Mouse (Mus musculus) heart, adult 2 months (tissue): Measurements from ENCODE around the gene Copa. TPM values are rescaled to one million over a fixed set of nuclear protein-coding genes. Genes with fewer than 3 reads are reported as not detected.

ENCODE experiments used
- DNase-seq, 2 experiments: peaks; one replicate each; pipeline ENCODE4 v3.0.0; 2021
- H3K27ac ChIP-seq: fragments of 200-600 bp; 2 replicates; pipeline ENCODE4 v1.8.1; 2022
- H3K27me3 ChIP-seq: fragments of 200-500 bp; 2 replicates; pipeline ENCODE4 v1.6.1; 2012; ENCODE audit warnings: mild to moderate bottlenecking, low read length, inconsistent platforms, mixed read lengths; ENCODE audit not compliant: control insufficient read depth, insufficient read depth
- H3K36me3 ChIP-seq: fragments of 200-500 bp; 2 replicates; pipeline ENCODE4 v1.6.1; 2012; ENCODE audit warnings: low read length, inconsistent platforms; ENCODE audit not compliant: control insufficient read depth, insufficient read depth
- H3K4me1 ChIP-seq: fragments of 200-500 bp; 2 replicates; pipeline ENCODE4 v1.6.1; 2011; ENCODE audit warnings: low read length; ENCODE audit not compliant: control insufficient read depth, insufficient read depth
- H3K4me3 ChIP-seq: fragments of 200-600 bp; 2 replicates; pipeline ENCODE4 v1.8.1; 2022
- H3K79me2 ChIP-seq: fragments of 200-500 bp; replicated peaks from 2 replicates; pipeline ENCODE4 v1.6.1; 2012; ENCODE audit warnings: mild to moderate bottlenecking, inconsistent platforms, low read length, moderate library complexity, mixed read lengths; ENCODE audit not compliant: control insufficient read depth, insufficient read depth
- H3K9ac ChIP-seq: fragments of 200-500 bp; 2 replicates; pipeline ENCODE4 v1.6.1; 2012; ENCODE audit warnings: low read depth, mild to moderate bottlenecking, control low read depth, inconsistent platforms, low read length, mixed read lengths
- CTCF ChIP-seq: fragments of 200-600 bp; IDR thresholded peaks from 2 replicates; pipeline ENCODE4 v1.8.1; 2022; ENCODE audit warnings: antibody characterized with exemption, mild to moderate bottlenecking, moderate library complexity
- EP300 ChIP-seq: fragments of 200-500 bp; IDR thresholded peaks from 2 replicates; pipeline ENCODE4 v1.6.1; 2011; ENCODE audit warnings: low read depth, low read length, control low read depth; ENCODE audit not compliant: insufficient read depth
- POLR2A ChIP-seq: fragments of 200-500 bp; IDR thresholded peaks from 2 replicates; pipeline ENCODE4 v1.6.1; 2011; ENCODE audit warnings: mild to moderate bottlenecking, low read depth, low read length, control low read depth; ENCODE audit not compliant: insufficient read depth
- WGBS: fragments of 180-500 bp; shearing (Covaris S2); methylation state at CpG from one replicate; pipeline ENCODE4 v1.1.7; 2018; 5-methylcytosine and 5-hydroxymethylcytosine counted together
- intact Hi-C: fragments of 180-260 bp; cut with DNase I; formaldehyde crosslinking; loops from one replicate; pipeline ENCODE4 v1.15.1; 2025
- polyA plus RNA-seq: library from polyadenylated mRNA; depleted of rRNA; stranded (reverse); fragments of >200 nt; gene quantifications from 2 replicates; pipeline ENCODE4 v1.2.3, GENCODE M21; 2012
- total RNA-seq, 2 experiments: library from RNA; stranded (reverse); gene quantifications; 2 replicates each; pipeline ENCODE4 v1.2.3; 2021

The Copa gene
- total and polyA plus RNA-seq, 3 experiments: 42.3 to 111 (median 98.5) TPM

DNA sequence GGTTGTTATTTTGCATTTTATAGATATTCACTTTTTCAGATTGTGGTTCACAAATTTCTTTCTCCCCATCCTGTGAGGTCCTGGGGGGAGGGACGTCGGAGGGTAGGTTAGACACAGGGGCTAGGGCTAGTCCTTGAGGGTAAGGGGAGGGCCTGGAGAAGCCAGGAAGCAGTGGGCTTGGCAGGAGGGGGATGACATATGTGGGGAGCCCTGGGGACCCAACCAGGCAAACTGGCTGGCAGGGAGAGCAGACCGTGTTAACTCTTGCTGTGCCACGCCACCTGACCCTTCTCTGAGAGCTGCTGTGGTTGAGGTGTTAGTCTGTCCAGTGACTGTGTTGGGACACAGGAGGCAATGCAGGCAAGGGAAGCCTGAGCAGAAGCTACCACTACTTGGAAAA is 21.7 kb upstream of the Copa start:
- no peak for DNase-seq
- H3K36me3 ChIP-seq: no peaks in the 10 kb centered on the region
- 70% methylated on average over 4 of the region's 4 CpGs for WGBS
- no peaks in the 10 kb centered on the region for H3K27me3 ChIP-seq
- no peaks in the 10 kb centered on the region for H3K79me2 ChIP-seq
- intact Hi-C loops: no loop called here
- no peak overlapping the region for H3K4me3 ChIP-seq
- no peaks in the 10 kb centered on the region for H3K4me1 ChIP-seq
- TF ChIP-seq EP300 (no peak), CTCF (no peak), POLR2A (no peak)
- no peak overlapping the region for H3K9ac ChIP-seq
- no peak overlapping the region for H3K27ac ChIP-seq

DNA sequence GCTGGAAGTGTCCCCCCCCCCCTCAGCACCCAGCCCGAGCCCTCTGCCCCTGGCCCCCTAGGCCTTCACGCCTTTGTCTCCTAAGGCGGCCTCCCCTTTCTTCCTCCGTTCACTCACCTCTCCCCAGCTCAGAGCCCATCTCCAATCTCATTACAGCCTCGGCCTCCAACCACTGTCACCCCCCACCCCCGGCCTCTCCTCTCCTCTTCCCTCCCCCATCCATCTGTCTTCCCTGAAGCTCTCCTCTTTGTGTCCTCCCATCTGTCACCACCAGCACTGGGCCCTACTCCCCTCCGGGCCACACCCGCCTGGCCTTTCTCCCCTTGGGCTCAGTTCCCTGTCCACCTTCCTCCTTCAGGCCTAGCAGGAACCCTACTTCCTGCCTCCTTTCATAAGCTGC is 21.1 kb upstream of the Copa start:
- H3K27ac ChIP-seq: no peak overlapping the region
- H3K9ac ChIP-seq: no peak overlapping the region
- H3K79me2 ChIP-seq: no peaks in the 10 kb centered on the region
- H3K4me1 ChIP-seq: no peaks in the 10 kb centered on the region
- no peaks in the 10 kb centered on the region for H3K36me3 ChIP-seq
- TF ChIP-seq EP300 (no peak), POLR2A (no peak), CTCF (no peak)
- DNase-seq: no peak
- H3K4me3 ChIP-seq: no peak overlapping the region
- no peaks in the 10 kb centered on the region for H3K27me3 ChIP-seq
- intact Hi-C loops: no loop called here
- WGBS: 52% methylated on average over 8 of the region's 8 CpGs

DNA sequence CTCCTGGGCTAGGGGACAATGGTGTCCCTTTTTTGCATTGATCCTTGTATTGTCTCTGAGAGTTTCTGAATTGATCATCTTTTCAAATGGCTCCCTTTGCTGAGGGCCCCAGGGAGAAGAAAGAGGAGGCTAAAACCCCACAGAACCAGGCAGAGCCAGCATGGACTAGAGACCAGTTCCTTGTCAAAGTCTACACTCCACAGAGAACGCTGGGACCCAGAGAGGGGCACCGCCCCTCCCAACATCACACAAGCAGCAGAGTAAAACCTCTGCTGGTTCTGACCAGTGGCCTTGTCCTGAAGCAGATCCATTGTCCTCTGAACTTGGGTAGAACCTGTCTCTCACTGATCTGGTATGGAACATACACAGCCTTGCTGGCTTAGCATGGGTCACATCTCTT is 20.2 kb upstream of the Copa start:
- no peak overlapping the region for H3K27ac ChIP-seq
- H3K9ac ChIP-seq: no peak overlapping the region
- no peak for DNase-seq
- no peaks in the 10 kb centered on the region for H3K27me3 ChIP-seq
- H3K4me3 ChIP-seq: no peak overlapping the region
- H3K79me2 ChIP-seq: no peaks in the 10 kb centered on the region
- no peaks in the 10 kb centered on the region for H3K4me1 ChIP-seq
- no peaks in the 10 kb centered on the region for H3K36me3 ChIP-seq
- 89% methylated on average over 2 of the region's 2 CpGs for WGBS
- TF ChIP-seq CTCF (no peak), EP300 (no peak), POLR2A (no peak)
- intact Hi-C loops: no loop called here

DNA sequence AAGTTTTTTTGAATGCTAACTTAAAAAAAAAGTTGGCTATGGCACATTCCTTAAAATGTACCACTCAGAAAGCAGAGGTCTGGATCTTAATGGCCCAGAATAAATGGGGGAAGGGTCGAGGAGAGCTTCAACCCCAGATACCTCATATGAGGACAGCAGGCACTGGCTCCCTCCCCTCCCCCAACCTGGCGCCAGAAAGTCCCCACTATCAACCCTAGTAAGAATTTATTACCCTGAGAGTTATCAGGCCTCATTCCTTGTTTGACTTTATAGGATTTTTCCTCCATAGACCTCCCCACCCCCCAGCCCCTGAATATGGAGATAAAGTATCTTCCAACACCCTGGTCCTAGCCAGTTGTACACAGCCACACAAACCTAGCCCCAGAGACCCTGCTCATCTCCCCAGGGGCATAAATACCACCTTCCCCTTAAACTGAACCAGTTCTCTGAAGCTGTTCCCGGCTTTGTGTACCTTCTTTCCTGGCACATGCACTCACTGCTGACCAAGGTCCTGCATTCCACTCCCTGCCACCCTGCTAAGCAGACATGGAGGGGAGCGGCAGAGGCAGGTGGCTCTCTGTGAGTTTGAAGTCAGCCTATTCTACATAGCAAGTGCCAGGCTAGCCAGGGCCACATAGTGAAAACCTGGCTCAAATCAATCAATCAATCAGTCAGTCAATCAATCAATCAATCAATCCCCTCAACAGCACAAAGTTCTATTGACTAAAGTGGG is 18.9 kb upstream of the Copa start:
- Histone ChIP-seq H3K27me3 (no peaks in the 10 kb centered on the region), H3K4me1 (no peaks in the 10 kb centered on the region), H3K9ac (no peak overlapping the region), H3K4me3 (no peak overlapping the region), H3K79me2 (no peaks in the 10 kb centered on the region), H3K36me3 (no peaks in the 10 kb centered on the region), H3K27ac (no peak overlapping the region)
- intact Hi-C loops: no loop called here
- WGBS: 50% methylated on average over 4 of the region's 4 CpGs
- no peak for TF ChIP-seq POLR2A
- no peak for TF ChIP-seq CTCF
- no peak for TF ChIP-seq EP300
- DNase-seq: no peak

DNA sequence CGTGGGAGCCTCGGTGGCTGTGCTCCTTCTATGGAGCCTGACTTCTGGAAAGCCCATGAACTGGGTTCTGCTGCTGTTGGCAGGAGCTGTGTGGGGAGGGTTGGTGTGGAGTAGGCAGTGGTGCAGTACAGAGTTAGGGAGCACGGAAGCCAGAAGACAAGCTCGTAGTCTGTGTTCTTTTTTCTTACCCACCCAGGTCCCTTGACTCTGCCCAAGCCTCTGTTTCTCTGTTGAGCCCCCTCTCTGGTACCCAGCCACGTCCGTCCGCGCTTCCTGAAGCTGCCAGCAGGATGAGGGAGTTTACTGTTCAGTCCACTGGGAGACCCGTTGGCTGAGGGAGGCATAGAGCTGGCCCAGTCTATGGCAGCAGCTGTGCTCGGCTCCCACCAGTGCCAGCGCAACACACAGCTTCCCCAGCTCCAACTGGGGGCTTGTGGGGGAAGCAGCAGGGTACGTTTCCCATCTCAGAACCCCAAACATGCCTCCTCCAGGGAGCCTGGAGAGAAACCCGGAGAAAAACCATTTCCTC is 17.7 kb upstream of the Copa start:
- no peak for DNase-seq
- TF ChIP-seq POLR2A (no peak), CTCF (no peak), EP300 (no peak)

DNA sequence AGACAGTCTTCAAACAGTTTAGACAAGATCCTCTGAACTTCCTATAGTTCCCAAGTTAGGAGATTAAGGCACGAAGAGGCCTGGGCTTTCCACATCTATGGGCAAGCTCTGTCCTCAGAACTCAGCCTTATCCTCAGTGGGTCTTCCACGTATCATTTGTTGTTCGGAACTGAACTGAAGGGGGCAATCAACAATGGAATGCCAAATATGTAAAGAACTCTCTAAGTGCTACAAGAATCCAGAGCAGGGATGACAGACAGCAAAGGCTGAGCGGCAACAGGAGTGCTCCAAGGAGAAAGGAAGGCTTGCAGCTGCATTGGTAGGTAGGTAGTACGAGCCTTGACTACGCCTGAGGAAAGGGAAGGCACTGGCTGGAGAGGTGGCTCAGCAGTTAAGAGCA is 12.1 kb upstream of the Copa start:
- Histone ChIP-seq H3K27ac (no peak overlapping the region), H3K79me2 (no peaks in the 10 kb centered on the region), H3K4me3 (no peak overlapping the region), H3K27me3 (no peaks in the 10 kb centered on the region), H3K36me3 (no peaks in the 10 kb centered on the region), H3K4me1 (no peaks in the 10 kb centered on the region), H3K9ac (no peak overlapping the region)
- intact Hi-C loops: no loop called here
- no peak for TF ChIP-seq EP300
- TF ChIP-seq CTCF: no peak
- no peak for TF ChIP-seq POLR2A
- no peak for DNase-seq
- WGBS: 78% methylated on average over 6 of the region's 6 CpGs

More for the DNA sequence above, 17.7 kb upstream of the Copa start:
- Histone ChIP-seq H3K36me3 (no peaks in the 10 kb centered on the region), H3K27ac (no peak overlapping the region), H3K9ac (no peak overlapping the region), H3K4me1 (no peaks in the 10 kb centered on the region), H3K4me3 (no peak overlapping the region), H3K79me2 (no peaks in the 10 kb centered on the region), H3K27me3 (no peaks in the 10 kb centered on the region)
- WGBS: 71% methylated on average over 13 of the region's 13 CpGs
- intact Hi-C loops: no loop called here
